Mouse (Mus musculus) heart, adult 2 months (tissue): ENCODE results near the gene Sumo3.
A peak's percentile ranks its signal among the peaks of the same experiment; 100 is the strongest.

Experiments
- EP300 ChIP-seq: fragments of 200-500 bp; IDR thresholded peaks from 2 replicates; pipeline ENCODE4 v1.6.1; 2011; ENCODE audit warnings: low read depth, low read length, control low read depth; ENCODE audit not compliant: insufficient read depth
- POLR2A ChIP-seq: fragments of 200-500 bp; IDR thresholded peaks from 2 replicates; pipeline ENCODE4 v1.6.1; 2011; ENCODE audit warnings: mild to moderate bottlenecking, low read depth, low read length, control low read depth; ENCODE audit not compliant: insufficient read depth

- peak; percentile 99 for TF ChIP-seq POLR2A
- peak; percentile 60 for TF ChIP-seq EP300
Measured at GRCm38 (mm10) chr10:77581408-77582284, 24.3 kb upstream of the Sumo3 start, which contains the start of gene Pttg1ip.
